Mouse (Mus musculus) liver, adult (tissue): Measurements from ENCODE around the gene Rassf2.

Experiments used
- GATA4 ChIP-seq: IDR thresholded peaks from 2 replicates; pipeline ENCODE4 v1.6.1; 2014; ENCODE audit warnings: mild to moderate bottlenecking, low read length; ENCODE audit not compliant: insufficient replicate concordance

Gene Rassf2

DNA sequence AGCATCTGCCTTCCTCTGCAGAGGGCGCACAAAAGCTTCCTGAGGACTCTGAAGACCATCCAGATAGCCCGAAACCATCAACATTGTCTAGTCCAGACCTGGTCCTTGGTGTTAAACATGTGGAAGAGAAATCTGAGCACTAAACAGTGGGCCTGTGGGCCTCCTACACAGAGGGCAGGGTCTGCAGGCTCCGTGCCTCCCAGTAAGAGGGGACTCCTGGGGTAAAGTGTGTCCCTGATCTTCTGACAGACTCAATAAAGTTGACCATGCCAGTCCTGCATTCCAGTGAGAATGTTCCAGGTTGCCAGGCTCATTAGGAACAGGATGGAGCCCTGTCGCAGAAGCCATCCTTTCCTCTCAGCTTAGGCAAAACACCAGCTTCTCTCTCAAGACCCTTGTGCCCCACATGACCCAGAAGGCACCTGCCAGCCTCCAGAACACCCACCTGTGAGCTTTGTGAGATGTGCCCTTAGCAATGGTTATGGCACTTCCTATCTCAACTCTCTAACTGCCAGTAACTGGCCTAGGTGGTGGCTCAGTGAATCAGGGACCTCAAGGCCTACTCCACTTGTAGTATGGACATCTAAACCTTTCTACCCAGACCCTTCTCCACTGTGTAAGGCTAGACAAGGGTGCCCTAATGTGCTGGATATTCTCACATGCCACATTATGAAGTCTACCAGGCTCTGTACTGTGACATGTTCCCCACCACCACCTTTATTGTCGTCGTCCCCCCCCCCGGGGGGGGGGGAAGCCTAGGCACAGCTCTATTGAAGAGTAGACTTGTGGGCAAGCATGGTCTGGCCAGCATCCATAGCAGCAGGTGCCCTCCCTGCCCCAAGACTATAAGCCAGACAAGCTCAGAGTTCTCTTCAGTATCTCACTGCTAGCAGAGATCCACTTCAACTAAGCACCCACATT, 73.5 kb downstream of the Rassf2 start:
- TF ChIP-seq GATA4, result no peak

DNA sequence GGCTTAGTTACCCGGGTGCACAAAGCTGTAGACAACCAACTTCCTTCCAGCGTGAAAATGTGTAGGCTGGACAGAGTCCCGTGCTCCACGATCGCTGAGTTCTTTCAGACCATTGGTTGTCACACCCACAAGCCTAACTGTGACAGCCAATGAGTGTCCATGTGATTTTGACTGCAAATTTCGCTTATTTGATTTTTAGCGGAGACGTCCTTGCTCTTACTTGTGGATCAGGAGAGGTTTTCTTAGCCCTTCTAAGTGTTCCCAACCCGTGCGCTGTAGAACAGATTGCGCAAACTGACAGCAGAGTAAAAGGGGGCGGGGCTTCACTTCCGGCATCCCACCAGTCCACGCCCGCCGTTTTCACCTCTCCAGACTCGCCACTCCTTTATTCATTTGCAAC, 74.8 kb downstream of the Rassf2 start:
- TF ChIP-seq GATA4, result no peak

DNA sequence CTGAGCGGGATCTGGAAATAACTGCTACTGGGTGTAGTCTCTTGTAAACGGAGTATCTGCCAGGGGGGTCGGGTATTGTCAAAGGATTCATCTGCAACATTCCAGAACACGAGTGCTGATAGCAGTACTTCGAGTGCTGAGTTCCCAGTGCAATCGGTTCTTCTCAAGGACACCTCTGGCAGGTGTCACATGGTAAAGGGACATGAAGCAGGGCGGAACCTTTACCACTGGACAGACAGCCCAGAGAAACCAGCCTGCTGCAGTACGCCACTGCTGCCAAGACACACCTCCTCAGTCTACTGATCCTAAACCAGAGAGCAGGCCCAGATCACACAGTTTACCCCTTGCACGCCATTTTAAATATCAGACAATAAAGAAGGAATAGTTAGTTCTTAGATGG, 75.2 kb downstream of the Rassf2 start:
- TF ChIP-seq GATA4, result no peak

DNA sequence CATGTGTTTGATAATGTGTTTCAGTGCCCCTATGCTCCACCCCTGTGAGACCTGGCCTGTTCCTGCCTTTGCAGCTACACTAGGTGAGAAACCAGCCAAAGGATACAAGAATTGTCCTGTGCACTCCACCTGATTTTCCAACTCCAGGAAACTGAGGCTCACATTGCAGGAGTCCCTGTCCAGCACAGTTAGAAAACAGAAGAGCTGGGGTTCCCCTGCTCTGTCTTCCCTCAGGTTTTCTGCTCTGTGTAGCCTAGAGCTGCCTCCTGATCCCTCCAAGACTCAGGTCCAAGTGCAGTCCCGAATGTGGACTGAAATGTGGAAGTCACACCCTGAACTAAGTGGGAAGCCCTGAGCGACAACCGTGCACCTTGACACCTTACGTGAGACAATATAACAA, 76.3 kb downstream of the Rassf2 start:
- no peak for TF ChIP-seq GATA4

DNA sequence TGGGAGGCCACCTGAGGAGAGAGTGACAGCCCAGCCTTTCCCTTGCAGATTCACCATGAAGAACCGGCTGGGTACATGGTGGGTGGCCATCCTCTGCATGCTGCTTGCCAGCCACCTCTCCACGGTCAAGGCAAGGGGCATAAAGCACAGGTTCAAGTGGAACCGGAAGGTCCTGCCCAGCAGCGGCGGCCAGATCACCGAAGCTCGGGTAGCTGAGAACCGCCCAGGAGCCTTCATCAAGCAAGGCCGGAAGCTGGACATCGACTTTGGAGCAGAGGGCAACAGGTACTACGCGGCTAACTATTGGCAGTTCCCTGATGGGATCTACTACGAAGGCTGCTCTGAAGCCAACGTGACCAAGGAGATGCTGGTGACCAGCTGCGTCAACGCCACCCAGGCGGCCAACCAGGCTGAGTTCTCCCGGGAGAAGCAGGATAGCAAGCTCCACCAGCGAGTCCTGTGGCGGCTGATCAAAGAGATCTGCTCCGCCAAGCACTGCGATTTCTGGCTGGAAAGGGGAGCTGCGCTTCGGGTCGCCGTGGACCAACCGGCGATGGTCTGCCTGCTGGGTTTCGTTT, 77.0 kb downstream of the Rassf2 start:
- TF ChIP-seq GATA4, result no peak

DNA sequence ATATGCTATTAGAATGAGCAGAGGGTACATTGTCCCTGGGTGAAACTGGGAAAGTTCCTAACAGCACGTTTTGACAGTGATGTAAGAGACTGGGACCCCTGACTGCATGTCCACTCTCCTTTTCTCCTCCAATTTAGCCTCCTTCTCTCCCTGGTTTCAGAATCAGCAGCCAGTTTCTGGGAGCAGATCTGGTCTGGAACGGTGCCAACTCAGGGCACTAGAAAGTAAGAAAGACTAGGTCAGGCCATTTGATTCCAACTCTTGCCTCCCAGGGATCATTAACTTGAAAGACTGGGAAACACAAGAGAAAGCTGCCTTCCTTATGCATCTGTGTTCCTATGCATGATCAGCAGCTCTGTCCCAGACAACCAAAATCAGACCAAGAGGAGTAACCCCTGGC, 77.6 kb downstream of the Rassf2 start:
- TF ChIP-seq GATA4, result no peak

DNA sequence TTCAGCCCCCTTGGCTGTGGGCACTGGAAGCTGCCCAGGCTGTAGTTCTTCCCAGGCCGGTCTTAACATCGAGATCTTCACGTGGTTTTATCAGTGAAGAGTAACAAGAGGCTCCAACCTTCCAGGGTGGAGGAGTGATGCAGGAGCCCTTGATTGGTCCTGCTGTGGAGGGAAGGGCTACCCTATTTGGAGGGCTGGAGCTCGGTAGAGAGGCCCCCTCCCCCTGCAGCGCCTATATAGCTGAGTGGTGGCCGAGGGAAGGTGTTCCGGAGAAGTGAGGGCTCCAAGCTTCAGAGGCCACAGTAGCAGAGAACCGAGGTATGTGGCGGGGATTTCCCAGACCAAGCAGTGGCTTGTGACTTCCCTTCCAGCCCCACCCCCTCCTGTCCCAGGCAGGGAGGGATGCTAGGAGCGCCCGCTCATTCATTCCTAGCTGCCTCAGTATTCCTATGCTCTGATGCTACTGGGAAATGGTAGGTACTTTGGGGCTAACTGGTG, 79.4 kb downstream of the Rassf2 start, which contains the start of gene Prnd:
Gene Prnd, plus strand, starts transcription at position 264 of the 498 bp plus-strand sequence.
- no peak for TF ChIP-seq GATA4

DNA sequence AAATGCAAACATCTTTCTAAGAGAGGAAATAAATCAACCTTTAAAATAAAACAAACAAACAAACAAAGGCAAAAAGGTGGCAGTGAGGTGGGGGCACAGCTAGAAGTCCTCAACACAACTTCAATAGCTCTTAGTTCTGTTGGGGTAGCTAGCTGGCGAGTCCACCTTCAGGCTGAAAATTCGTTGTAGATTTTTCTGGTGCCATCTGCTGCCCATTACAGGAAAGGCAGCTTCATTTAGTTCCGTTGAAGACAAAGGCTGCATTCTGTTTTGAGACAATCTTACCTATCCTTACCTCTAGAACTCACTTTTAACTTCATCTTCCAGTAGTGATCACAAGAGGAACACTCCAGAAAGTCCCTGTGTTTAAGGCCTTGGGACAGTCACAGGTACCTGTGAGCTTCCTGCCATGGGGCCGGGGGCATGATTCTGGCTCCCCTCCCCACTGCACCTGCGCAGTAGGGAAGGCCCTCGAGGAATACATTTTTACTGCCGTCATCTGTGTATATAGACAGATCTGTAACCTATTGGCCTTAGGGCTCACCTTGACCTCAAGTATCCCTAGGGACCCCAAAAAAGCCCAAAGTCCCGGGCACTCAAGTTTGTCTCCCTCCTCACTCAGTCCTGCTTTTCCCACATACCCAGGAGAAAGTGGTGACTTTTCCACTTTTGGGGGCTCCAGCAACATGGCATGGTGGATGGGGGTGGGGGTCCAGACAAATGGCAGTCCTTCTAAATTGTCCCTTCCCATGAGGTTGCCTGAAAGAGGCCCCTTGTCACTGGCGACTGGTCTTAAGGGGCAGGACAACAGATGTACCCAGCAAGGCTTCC, 80.1 kb downstream of the Rassf2 start:
- TF ChIP-seq GATA4, result no peak

DNA sequence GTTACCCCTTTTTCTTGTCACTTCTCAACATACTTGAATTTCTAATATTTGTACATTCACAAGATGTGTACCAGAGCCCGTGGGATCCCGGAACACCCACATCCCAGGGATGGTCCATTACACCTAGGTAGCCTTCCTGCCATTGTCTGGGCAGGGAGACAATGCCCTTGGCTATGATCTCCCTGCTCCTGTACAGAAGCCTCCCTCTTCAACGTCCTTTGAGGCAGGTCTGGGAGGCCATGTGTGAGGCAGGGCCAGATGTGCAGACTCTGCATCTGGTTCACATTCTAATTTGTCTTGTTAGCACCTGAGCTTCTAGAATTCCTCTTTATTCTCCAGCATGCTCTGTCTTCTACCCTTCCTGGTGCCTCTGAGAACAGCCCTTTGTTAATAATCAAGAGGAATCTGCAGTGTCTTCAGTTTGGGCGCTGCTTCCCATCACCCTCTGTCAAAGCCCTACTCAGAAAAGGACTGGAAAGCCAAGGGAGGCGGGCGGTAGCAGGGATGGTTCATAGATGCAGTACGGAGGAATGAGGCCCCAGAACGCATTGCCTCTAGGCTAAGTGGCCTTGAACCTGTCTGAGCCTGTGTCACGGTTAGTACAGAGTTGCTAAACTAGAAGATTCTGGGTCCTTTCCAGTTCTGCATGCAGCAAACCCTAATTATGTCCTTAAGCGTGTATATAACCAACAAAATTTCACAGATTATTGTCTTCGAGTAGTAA, 81.0 kb downstream of the Rassf2 start:
- TF ChIP-seq GATA4, result no peak

DNA sequence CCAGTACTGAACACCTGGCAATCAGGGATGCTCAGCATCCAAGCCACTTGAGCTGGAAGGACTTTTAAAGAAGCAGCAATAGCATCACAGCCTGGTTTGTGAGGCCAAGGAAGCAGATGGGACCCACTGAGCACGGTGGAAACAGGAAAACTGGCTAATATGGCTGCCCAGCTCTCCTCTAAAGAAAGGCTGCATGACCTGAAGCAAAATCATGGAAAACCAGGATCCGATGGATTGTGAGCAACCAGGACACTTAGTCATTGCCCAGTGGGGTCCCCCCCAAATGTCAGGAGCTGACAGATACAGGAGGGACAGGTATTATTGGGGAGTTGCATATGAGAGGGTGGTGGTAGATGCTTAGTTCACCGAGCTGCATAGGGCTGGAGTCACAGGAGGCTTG, 81.9 kb downstream of the Rassf2 start:
- TF ChIP-seq GATA4, result no peak

DNA sequence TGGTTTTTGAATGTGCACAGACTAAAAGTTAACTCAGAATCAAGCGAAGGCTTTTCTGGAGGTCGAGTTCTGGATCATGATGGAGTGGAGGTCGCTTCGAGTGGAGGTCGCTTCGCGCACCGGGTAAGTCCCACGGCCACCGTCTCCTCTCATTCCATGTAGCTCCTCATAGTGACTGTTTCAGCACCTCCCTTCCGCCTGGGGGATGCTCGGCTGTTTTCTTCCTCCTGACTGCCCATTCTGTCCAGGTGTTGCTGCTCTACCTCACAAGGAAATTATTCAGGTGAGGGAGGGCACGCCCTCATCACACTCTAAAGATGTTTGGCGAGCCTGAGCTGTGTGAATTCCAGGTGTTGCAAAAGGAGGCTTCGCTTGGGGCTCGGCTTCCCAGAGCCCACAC, 83.7 kb downstream of the Rassf2 start:
- TF ChIP-seq GATA4, result no peak

DNA sequence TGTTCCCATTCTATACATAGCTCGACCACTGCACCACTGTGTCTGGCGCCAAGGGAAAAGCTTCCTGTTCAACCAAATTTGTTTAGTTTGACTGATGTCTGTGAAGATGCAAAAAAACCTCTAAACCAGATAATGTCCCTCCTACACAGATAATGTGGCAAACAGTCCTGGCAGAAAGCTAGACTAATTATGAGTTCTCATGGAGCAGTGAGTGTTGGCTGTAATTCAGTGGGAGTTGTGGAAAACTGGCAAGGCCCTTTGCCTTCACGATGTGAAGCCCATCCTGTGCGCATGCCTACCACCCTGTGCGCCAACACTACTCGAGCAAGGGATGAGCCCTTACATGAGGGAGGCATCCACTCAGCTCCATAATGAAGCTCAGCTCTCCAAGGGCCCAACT, 84.3 kb downstream of the Rassf2 start:
- no peak for TF ChIP-seq GATA4

DNA sequence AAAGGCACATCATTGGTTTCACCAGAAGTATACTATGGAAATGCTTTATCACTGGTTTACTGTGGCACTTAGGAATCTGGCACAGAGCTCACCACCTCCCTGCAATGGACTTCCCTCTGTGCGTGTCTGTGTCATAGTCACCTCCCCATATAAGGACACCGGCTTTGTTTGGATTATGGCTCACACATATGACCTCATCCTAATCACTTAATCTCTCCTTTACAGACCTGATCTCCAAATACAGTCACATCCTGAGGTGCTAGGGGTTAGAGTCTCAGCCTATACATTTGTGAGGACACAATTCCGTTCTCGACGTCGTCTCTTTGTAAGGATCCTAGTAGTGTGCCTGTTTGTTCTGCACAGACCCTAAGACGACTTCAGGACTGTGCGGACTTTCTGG, 84.8 kb downstream of the Rassf2 start:
- TF ChIP-seq GATA4, result no peak

DNA sequence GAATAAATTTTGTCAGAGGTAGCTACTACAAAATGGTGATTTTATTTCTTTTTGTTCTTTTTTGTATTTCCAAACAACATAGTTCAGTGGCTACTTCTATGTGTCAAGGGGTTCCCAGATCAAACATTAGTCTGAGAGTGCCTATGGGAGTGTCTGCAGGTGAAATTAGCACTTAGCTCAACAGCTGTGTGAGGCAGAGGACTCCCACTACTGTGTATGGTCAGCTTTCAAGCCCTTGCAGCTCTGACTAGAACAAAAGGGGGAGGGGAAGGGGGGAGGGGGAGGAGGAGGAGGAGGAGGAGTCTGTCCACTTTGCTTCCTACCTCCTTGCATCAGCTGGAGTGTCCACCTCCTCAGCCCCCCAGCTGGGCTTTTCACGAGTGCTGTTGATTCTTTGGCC, 85.7 kb downstream of the Rassf2 start:
- TF ChIP-seq GATA4, result no peak

DNA sequence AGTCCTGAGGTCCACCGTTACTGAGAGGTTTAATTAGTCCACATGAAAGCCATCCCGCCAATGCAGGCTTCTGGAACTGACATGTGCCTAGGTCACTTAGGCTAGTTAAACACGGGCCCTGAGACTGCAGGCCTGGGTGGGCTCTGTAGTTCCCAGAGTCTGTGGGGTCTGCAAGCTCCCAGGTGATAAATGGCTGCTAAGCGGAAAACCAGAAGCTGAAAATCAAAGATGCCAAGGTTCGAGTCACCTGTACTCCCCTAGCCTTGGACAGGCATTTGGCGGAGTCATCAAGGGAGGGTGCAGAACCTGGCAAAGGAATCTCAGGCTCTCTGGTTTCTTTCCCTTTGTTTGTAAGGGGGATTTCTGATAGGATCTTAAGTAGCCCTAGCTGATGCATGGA, 88.6 kb downstream of the Rassf2 start:
- TF ChIP-seq GATA4, result no peak

DNA sequence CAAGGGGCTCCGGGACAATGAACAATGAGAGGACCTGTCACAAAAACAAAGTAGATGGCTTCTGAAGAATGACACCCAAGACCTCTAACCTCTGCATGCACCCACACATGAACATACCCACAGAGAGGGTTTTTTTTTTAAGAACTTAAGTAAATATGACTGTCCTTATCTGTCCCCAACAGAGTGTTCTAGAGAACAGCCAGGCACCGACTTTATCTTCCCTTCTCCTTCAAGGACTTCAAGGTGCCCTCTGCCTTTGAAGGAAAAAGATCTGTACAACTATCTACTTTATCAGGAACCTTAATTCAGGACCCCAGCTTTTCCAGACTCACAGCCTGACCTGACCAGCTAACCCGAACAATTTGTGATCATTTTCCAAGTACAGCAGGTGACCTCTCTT, 89.6 kb downstream of the Rassf2 start:
- no peak for TF ChIP-seq GATA4
